Comparison of ENCODE assay signal across 8 mouse cellular contexts in the genomic region with DNA sequence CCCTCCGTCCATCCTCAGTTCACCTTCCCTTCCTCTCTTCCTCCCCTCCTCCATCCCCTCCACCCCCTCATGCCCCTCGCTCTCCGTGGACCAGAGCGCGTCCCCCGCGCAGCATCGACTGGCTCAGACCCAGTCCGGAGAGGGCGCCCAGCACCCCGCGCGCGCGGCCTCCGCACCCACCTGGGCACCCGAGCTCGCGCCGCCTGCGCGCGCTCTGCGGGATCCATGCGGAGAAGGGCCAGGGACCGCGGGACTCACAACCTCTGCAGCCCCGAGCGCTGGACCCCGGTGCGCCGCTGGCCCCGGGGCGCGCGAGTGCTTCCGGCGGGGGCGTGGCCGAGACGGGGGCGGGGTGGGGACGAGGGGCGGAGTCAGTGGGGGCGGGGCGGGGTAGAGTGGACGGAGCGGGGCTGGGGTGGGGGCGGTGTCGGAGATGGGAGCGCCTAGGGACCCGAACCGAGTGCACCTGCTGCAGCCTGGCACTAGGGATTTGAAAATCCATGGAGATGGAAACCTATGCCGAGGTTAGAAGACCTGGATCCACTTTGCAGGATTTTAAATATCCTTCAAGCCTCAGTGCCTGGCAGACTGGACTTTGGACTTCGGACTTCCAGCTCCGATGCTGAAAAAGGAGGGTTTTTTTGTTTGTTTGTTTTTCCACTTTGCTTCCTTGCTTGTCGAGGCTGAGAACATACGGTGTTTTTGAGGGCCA. TPM values are rescaled to one million over a fixed set of nuclear protein-coding genes. Genes with fewer than 3 reads are reported as not detected.
A peak's percentile ranks its signal among the peaks of the same experiment; 100 is the strongest.
DNase-seq lines count a peak whose midpoint lies in the region; ATAC-seq and TF ChIP-seq lines count a peak whose summit lies in the region.

A gene (minus strand): TSS at position 320 of the 712 bp plus-strand sequence.

- peak within 1 kb of the TSS; percentile 63 for H3K27ac ChIP-seq in bone marrow, adult 2 months (ENCODE audit: control insufficient read depth, insufficient read depth, low read depth, low read length, poor library complexity)
- peak within 1 kb of the TSS; percentile 79 for H3K27ac ChIP-seq in gastrocnemius, adult 2 months
- H3K27ac ChIP-seq in intestine, postnatal 0 days (ENCODE audit: low read depth, low read length), result peak within 1 kb of the TSS; percentile 92
- peak within 1 kb of the TSS; percentile 89 for H3K27ac ChIP-seq in liver, postnatal 0 days (ENCODE audit: low read depth)
- H3K27ac ChIP-seq in neural tube, embryonic 13.5 days (replicated peaks), result no peak within 1 kb of the TSS

- peak within 1 kb of the TSS; percentile 75 for H3K4me3 ChIP-seq in bone marrow, adult 2 months (replicated peaks; ENCODE audit: control insufficient read depth, low read depth, low read length)
- peak within 1 kb of the TSS; percentile 92 for H3K4me3 ChIP-seq in gastrocnemius, adult 2 months
- peak within 1 kb of the TSS; percentile 89 for H3K4me3 ChIP-seq in intestine, postnatal 0 days (ENCODE audit: low read depth, low read length)
- H3K4me3 ChIP-seq in liver, postnatal 0 days (ENCODE audit: low read depth, low read length), result peak within 1 kb of the TSS; percentile 90
- peak within 1 kb of the TSS; percentile 59 for H3K4me3 ChIP-seq in neural tube, embryonic 13.5 days

- WGBS in bone marrow, adult 2 months, result under 1% methylated on average over 58 of the region's 58 CpGs
- WGBS in intestine, postnatal 0 days, result under 1% methylated on average over 58 of the region's 58 CpGs
- 4% methylated on average over 54 of the region's 58 CpGs for WGBS in liver, postnatal 0 days (ENCODE audit: insufficient replicate concordance)
- 1% methylated on average over 57 of the region's 58 CpGs for WGBS in neural tube, embryonic 13.5 days

- no peak for TF ChIP-seq POLR2A in bone marrow, adult 2 months (IDR thresholded peaks at IDR 0.05; ENCODE audit: borderline replicate concordance, control insufficient read depth, low read depth, low read length)

- H3K9me3 ChIP-seq in intestine, postnatal 0 days (ENCODE audit: control insufficient read depth), result no peaks in the 10 kb centered on the region
- H3K9me3 ChIP-seq in liver, postnatal 0 days (ENCODE audit: low read length), result no peaks in the 10 kb centered on the region
- H3K9me3 ChIP-seq in neural tube, embryonic 13.5 days, result no peaks in the 10 kb centered on the region

- no peak for TF ChIP-seq CTCF in bone marrow, adult 2 months (IDR thresholded peaks at IDR 0.05; ENCODE audit: control insufficient read depth, insufficient read depth, low read length)
- no peak for TF ChIP-seq CTCF in gastrocnemius, adult 2 months (IDR thresholded peaks at IDR 0.05)
- no peak for TF ChIP-seq CTCF in intestine, postnatal 0 days (IDR thresholded peaks at IDR 0.05; ENCODE audit: low read depth)
- no peak for TF ChIP-seq CTCF in liver, postnatal 0 days (IDR thresholded peaks at IDR 0.05; ENCODE audit: low read depth)

- H3K27me3 ChIP-seq in intestine, postnatal 0 days (replicated peaks; ENCODE audit: control insufficient read depth, insufficient read depth, low read length), result no peaks in the 10 kb centered on the region
- H3K27me3 ChIP-seq in liver, postnatal 0 days (ENCODE audit: insufficient read depth, low read length), result peaks cover 16% of the 10 kb centered on the region
- peaks cover 37% of the 10 kb centered on the region for H3K27me3 ChIP-seq in neural tube, embryonic 13.5 days

- H3K9ac ChIP-seq in intestine, postnatal 0 days (ENCODE audit: low read depth, low read length), result peak within 1 kb of the TSS; percentile 73
- H3K9ac ChIP-seq in liver, postnatal 0 days (replicated peaks), result peak within 1 kb of the TSS; percentile 64
- peak within 1 kb of the TSS; percentile 77 for H3K9ac ChIP-seq in neural tube, embryonic 13.5 days

- H3K4me2 ChIP-seq in intestine, postnatal 0 days (replicated peaks; ENCODE audit: low read depth), result peak within 1 kb of the TSS; percentile 88
- peak within 1 kb of the TSS; percentile 99 for H3K4me2 ChIP-seq in liver, postnatal 0 days (ENCODE audit: low read depth, low read length)
- H3K4me2 ChIP-seq in neural tube, embryonic 13.5 days, result peak within 1 kb of the TSS; percentile 79

- peak; percentile 41 for ATAC-seq in intestine, postnatal 0 days
- peak; percentile 76 for ATAC-seq in liver, postnatal 0 days
- peak; percentile 76 for ATAC-seq in neural tube, embryonic 13.5 days (ENCODE audit: low read depth)

- H3K36me3 ChIP-seq in intestine, postnatal 0 days (ENCODE audit: control insufficient read depth, insufficient read depth), result no peaks in the 10 kb centered on the region; the same call in 1 of the 2 replicates
- no peaks in the 10 kb centered on the region for H3K36me3 ChIP-seq in liver, postnatal 0 days (replicated peaks; ENCODE audit: insufficient read depth, low read length)
- no peaks in the 10 kb centered on the region for H3K36me3 ChIP-seq in neural tube, embryonic 13.5 days

- intact Hi-C loops in heart, postnatal 25 days (cut with DNase I), result no loop called here
- intact Hi-C loops in gastrocnemius, adult 2 months (cut with DNase I), result no loop called here

- peak; percentile 93 for DNase-seq in heart, adult 11 months
- DNase-seq in heart, postnatal 25 days (ENCODE audit: low spot score), result no peak
- peak; percentile 83 for DNase-seq in gastrocnemius, adult 2 months
- peak; percentile 82 for DNase-seq in liver, postnatal 0 days
- peak; percentile 64 for DNase-seq in urinary bladder, postnatal 25 days (ENCODE audit: low spot score)

- H3K4me1 ChIP-seq in bone marrow, adult 2 months (ENCODE audit: control insufficient read depth, insufficient read depth, low read length), result peaks cover 2% of the 10 kb centered on the region
- H3K4me1 ChIP-seq in intestine, postnatal 0 days (replicated peaks; ENCODE audit: control insufficient read depth, insufficient read depth, low read length), result no peaks in the 10 kb centered on the region
- peaks cover 42% of the 10 kb centered on the region for H3K4me1 ChIP-seq in liver, postnatal 0 days (ENCODE audit: insufficient read depth)
- H3K4me1 ChIP-seq in neural tube, embryonic 13.5 days (replicated peaks), result peaks cover 12% of the 10 kb centered on the region

- TF ChIP-seq EP300 in liver, postnatal 0 days (IDR thresholded peaks at IDR 0.05; ENCODE audit: low read depth), result no peak

RNA-seq across cellular contexts. Expression of the gene that starts here (rescaled TPM):
- total RNA-seq in heart, postnatal 25 days (2021), result 1 to 10 TPM; 4.1 to 5.2 TPM
- polyA plus RNA-seq in bone marrow, adult 2 months (2011; ENCODE audit: insufficient read depth, insufficient read length, low replicate concordance, missing spikeins), result 6.8 and 20.6 TPM in 2 replicates
- 10 to 100 TPM in 1 of 2 experiments, 1 to 10 TPM in 1; 9.7 to 20.6 TPM for total RNA-seq in gastrocnemius, adult 2 months (2021)
- polyA plus RNA-seq in intestine, postnatal 0 days (2015; fragmentation: Nextera tagmentation; extraction: Ambion mirVana), result 110 and 113 TPM in 2 replicates
- polyA plus RNA-seq in liver, postnatal 0 days (2015; fragmentation: Nextera tagmentation; extraction: Ambion mirVana), result 10.6 and 12.1 TPM in 2 replicates
- 9.7 and 11.2 TPM in 2 replicates for polyA plus RNA-seq in neural tube, embryonic 13.5 days (2015; fragmentation: Nextera tagmentation; extraction: Ambion mirVana)
